In the genomic region with DNA sequence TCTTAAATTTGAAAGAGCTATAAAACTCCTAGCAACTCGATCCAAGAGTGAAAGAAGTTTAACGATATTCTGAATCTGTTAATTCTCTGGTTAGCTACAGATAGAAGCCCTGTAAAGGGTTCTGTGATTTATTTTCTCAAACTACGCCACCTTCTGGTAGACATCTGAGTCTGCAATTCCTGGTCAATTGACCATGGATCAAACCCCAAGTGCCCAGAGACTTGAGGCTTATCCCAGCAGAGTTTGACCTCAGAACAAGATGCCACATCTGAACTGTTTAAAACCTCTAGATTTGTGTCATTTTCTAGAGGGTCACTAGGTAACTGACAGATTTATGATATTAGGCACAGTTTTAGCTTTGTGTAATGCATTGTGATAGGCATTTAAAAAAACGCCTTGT, we compare ENCODE assay signal across 9 mouse cellular contexts. TPM values are rescaled to one million over a fixed set of nuclear protein-coding genes. Genes with fewer than 3 reads are reported as not detected.
DNase-seq lines count a peak whose midpoint lies in the region; ATAC-seq and TF ChIP-seq lines count a peak whose summit lies in the region.
"Had no signal": no experiment of that assay in that cellular context is flagged by ENCODE, and none has a peak within 500 bp of the region (broad histone marks: within the 10 kb centered on the region; RNA-seq: fewer than 3 reads in every experiment).

No protein-coding gene starts in this region.

- H3K9me3 ChIP-seq in CH12.LX (replicated peaks; ENCODE audit: low read length), result no peaks in the 10 kb centered on the region
- H3K9me3 ChIP-seq in embryonic facial prominence, embryonic 14.5 days (ENCODE audit: control insufficient read depth, low read length), result no peaks in the 10 kb centered on the region
- H3K9me3 ChIP-seq in hindbrain, embryonic 16.5 days (ENCODE audit: control insufficient read depth, low read length), result no peaks in the 10 kb centered on the region

- H3K27me3 ChIP-seq in CH12.LX (replicated peaks), result peaks cover 18% of the 10 kb centered on the region
- peaks cover 8% of the 10 kb centered on the region; the same call in 1 of the 2 replicates for H3K27me3 ChIP-seq in embryonic facial prominence, embryonic 14.5 days (replicated peaks; ENCODE audit: control insufficient read depth, insufficient read depth, low read length)
- H3K27me3 ChIP-seq in hindbrain, embryonic 16.5 days (replicated peaks; ENCODE audit: control insufficient read depth, insufficient read depth, low read length), result no peaks in the 10 kb centered on the region

- peak; percentile 4 for DNase-seq in CD4-positive, CD25-positive, alpha-beta regulatory T cell, adult 2 months (ENCODE audit: low read depth, low spot score)
- peak; percentile 68 for DNase-seq in CH12.LX (ENCODE audit: extremely low read depth)
- peak; percentile 34 for DNase-seq in embryonic facial prominence, embryonic 14.5 days (ENCODE audit: low spot score)
- no peak for DNase-seq in layer of hippocampus, postnatal 25 days (ENCODE audit: extremely low spot score in 1 of 2, low spot score in 1 of 2)
- DNase-seq in thymus, adult 18-20 months, result no peak

- H3K4me1 ChIP-seq in CH12.LX (ENCODE audit: control insufficient read depth in 1 of 2, insufficient read depth in 2 of 2), result peaks cover 0 to 27% of the 10 kb centered on the region in 2 experiments; a peak in 2 of 4 replicates
- H3K4me1 ChIP-seq in embryonic facial prominence, embryonic 14.5 days (ENCODE audit: control insufficient read depth, insufficient read depth, low read length), result no peaks in the 10 kb centered on the region; the same call in 1 of the 2 replicates
- H3K4me1 ChIP-seq in hindbrain, embryonic 16.5 days (ENCODE audit: control insufficient read depth, insufficient read depth, low read depth, low read length), result peaks cover 7% of the 10 kb centered on the region

- no peak for TF ChIP-seq EP300 in CH12.LX (IDR thresholded peaks at IDR 0.05; ENCODE audit: low read length)

- no peak overlapping the region; the same call in 1 of the 2 replicates for H3K9ac ChIP-seq in CH12.LX (ENCODE audit: insufficient read depth, low read depth)
- H3K9ac ChIP-seq in embryonic facial prominence, embryonic 14.5 days (ENCODE audit: low read depth, low read length), result no peak overlapping the region
- H3K9ac ChIP-seq in hindbrain, embryonic 16.5 days (ENCODE audit: low read depth, low read length), result no peak overlapping the region

- TF ChIP-seq POLR2A in CH12.LX (IDR thresholded peaks at IDR 0.05; ENCODE audit: low read depth, low read length), result no peak

- no peak for ATAC-seq in CD4-positive, CD25-positive, alpha-beta regulatory T cell, adult 4 months
- ATAC-seq in embryonic facial prominence, embryonic 14.5 days (ENCODE audit: low read depth), result no peak; the same call in 1 of the 2 replicates
- peak; percentile 17; the same call in 1 of the 2 replicates for ATAC-seq in hindbrain, embryonic 16.5 days
- ATAC-seq in megakaryocyte progenitor cell, adult 5-6 weeks (replicated peaks; ENCODE audit: poor library complexity), result peak; percentile 56

- WGBS in embryonic facial prominence, embryonic 14.5 days, result 6% methylated on average over 4 of the region's 4 CpGs
- 7% methylated on average over 4 of the region's 4 CpGs for WGBS in hindbrain, embryonic 16.5 days

- TF ChIP-seq RAD21 in CH12.LX (IDR thresholded peaks at IDR 0.05; ENCODE audit: low read depth, low read length), result peak; percentile 50

- in situ Hi-C loops in CH12.LX (cut with MboI; ENCODE audit: low pct_ligation_motif_present, low pct_unique_long_range_greater_than_20kb, low sequenced_read_pairs), result loop anchor here (5.0 kb wide), 2 partner anchors 49 to 164 kb away; no protein-coding TSS in a partner anchor

- peak overlapping the region; percentile 45 for H3K4me2 ChIP-seq in CH12.LX (ENCODE audit: insufficient read depth, low read depth, poor library complexity, severe bottlenecking)
- peak overlapping the region; percentile 61 for H3K4me2 ChIP-seq in embryonic facial prominence, embryonic 14.5 days (ENCODE audit: low read depth, low read length)
- H3K4me2 ChIP-seq in hindbrain, embryonic 16.5 days (ENCODE audit: low read length), result peak overlapping the region; percentile 89

- H3K79me2 ChIP-seq in CH12.LX (replicated peaks; ENCODE audit: control insufficient read depth, extremely low read depth, insufficient read depth, poor library complexity, severe bottlenecking), result no peaks in the 10 kb centered on the region

- dilution Hi-C loops in CH12.LX (cut with MboI; ENCODE audit: extremely low pct_ligation_motif_present, extremely low pct_unique_long_range_greater_than_20kb, low sequenced_read_pairs), result no loop called here

- peak overlapping the region; percentile 10 to 56 (median 23) for H3K4me3 ChIP-seq in CH12.LX (replicated peaks in 1 of 3; ENCODE audit: low read depth in 2 of 3, low read length in 2 of 3, poor library complexity in 1 of 3)
- H3K4me3 ChIP-seq in embryonic facial prominence, embryonic 14.5 days (ENCODE audit: low read depth, low read length), result peak overlapping the region; percentile 44
- peak overlapping the region; percentile 50; the same call in 1 of the 2 replicates for H3K4me3 ChIP-seq in hindbrain, embryonic 16.5 days (ENCODE audit: low read length)

- TF ChIP-seq CTCF in CH12.LX (conservative IDR thresholded peaks at IDR 0.05 in 1 of 2, IDR thresholded peaks at IDR 0.05 in 1 of 2; ENCODE audit: low read depth in 2 of 2, low read length in 2 of 2), result peak; percentile 43 to 74

- no peak overlapping the region for H3K27ac ChIP-seq in CH12.LX (ENCODE audit: insufficient read depth, low read depth)
- H3K27ac ChIP-seq in embryonic facial prominence, embryonic 14.5 days (replicated peaks; ENCODE audit: low read depth, low read length), result no peak overlapping the region
- H3K27ac ChIP-seq in hindbrain, embryonic 16.5 days (ENCODE audit: low read depth, low read length), result no peak overlapping the region

- no peaks in the 10 kb centered on the region for H3K36me3 ChIP-seq in CH12.LX (replicated peaks in 1 of 2; ENCODE audit: control insufficient read depth in 1 of 2, insufficient read depth in 1 of 2, low read length in 1 of 2)
- no peaks in the 10 kb centered on the region for H3K36me3 ChIP-seq in embryonic facial prominence, embryonic 14.5 days (ENCODE audit: control insufficient read depth, insufficient read depth, low read length)
- H3K36me3 ChIP-seq in hindbrain, embryonic 16.5 days (ENCODE audit: control insufficient read depth, insufficient read depth, low read length), result no peaks in the 10 kb centered on the region

TF ChIP-seq in CH12.LX, 34 proteins besides CTCF, POLR2A, EP300 and RAD21:
- TF ChIP-seq ZNF384 (IDR thresholded peaks at IDR 0.05; ENCODE audit: low read depth, low read length) (0 out of 2 replicates have a peak, but pooled peaks have one; percentile 4), CHD1 (IDR thresholded peaks at IDR 0.05; ENCODE audit: low read depth, low read length) (no peak), SMC3 (IDR thresholded peaks at IDR 0.05; ENCODE audit: low read depth, low read length) (peak; percentile 59), IRF4 (IDR thresholded peaks at IDR 0.05; ENCODE audit: low read depth, low read length) (no peak), RCOR1 (conservative IDR thresholded peaks at IDR 0.05; ENCODE audit: low read depth, low read length) (0 out of 2 replicates have a peak, but pooled peaks have one; percentile 8), MYC (IDR thresholded peaks at IDR 0.05; ENCODE audit: low read depth, low read length) (0 out of 2 replicates have a peak, but pooled peaks have one; percentile 10)

RNA-seq across cellular contexts. Expression of gene Gpx6, which starts 14.3 kb away (rescaled TPM):
- not detected for polyA plus RNA-seq in CD4-positive, CD25-positive, alpha-beta regulatory T cell, adult 4 months (2017; shearing (Covaris generic))
- total RNA-seq in CH12.LX (2012; rRNA removed) (0.29 TPM in 1 of 2 replicates, not detected in the other), CH12.LX (2014; rRNA removed) (1.3 and 1.4 TPM in 2 replicates)
- 1.2 and 2.2 TPM in 2 replicates for polyA plus RNA-seq in CH12.LX (2012; ENCODE audit: insufficient read length, low read depth)
- not detected in 2 replicates for polyA plus RNA-seq in embryonic facial prominence, embryonic 14.5 days (2014; fragmentation: Nextera tagmentation; extraction: Ambion mirVana)
- polyA plus RNA-seq in hindbrain, embryonic 16.5 days (2015; fragmentation: Nextera tagmentation; extraction: Ambion mirVana), result 0.26 and 0.64 TPM in 2 replicates
- total RNA-seq in megakaryocyte progenitor cell, adult 5-6 weeks (2015), result not detected in 2 replicates
- total RNA-seq in megakaryocyte progenitor cell, adult 5-6 weeks (2017), result not detected in 2 replicates
- total RNA-seq in layer of hippocampus, postnatal 25 days (2021), result not detected
- polyA plus RNA-seq: C2C12 had no signal

RNA-seq across cellular contexts. Expression of gene Olfr1367, which starts 20.5 kb away (rescaled TPM):
- polyA plus RNA-seq in CD4-positive, CD25-positive, alpha-beta regulatory T cell, adult 4 months (2017; shearing (Covaris generic)), result not detected
- not detected in 2 replicates for total RNA-seq in CH12.LX (2012; rRNA removed)
- total RNA-seq in CH12.LX (2014; rRNA removed), result not detected in 2 replicates
- not detected in 2 replicates for polyA plus RNA-seq in CH12.LX (2012; ENCODE audit: insufficient read length, low read depth)
- not detected in 2 replicates for polyA plus RNA-seq in embryonic facial prominence, embryonic 14.5 days (2014; fragmentation: Nextera tagmentation; extraction: Ambion mirVana)
- polyA plus RNA-seq in hindbrain, embryonic 16.5 days (2015; fragmentation: Nextera tagmentation; extraction: Ambion mirVana), result not detected in 2 replicates
- total RNA-seq in megakaryocyte progenitor cell, adult 5-6 weeks (2015), result not detected in 2 replicates
- total RNA-seq in megakaryocyte progenitor cell, adult 5-6 weeks (2017), result not detected in 2 replicates
- total RNA-seq in layer of hippocampus, postnatal 25 days (2021), result not detected
- polyA plus RNA-seq: C2C12 had no signal

RNA-seq across cellular contexts. Expression of gene Gpx5, which starts 33.7 kb away (rescaled TPM):
- not detected for polyA plus RNA-seq in CD4-positive, CD25-positive, alpha-beta regulatory T cell, adult 4 months (2017; shearing (Covaris generic))
- total RNA-seq in CH12.LX (2012; rRNA removed) (not detected in 2 replicates), CH12.LX (2014; rRNA removed) (not detected in 2 replicates)
- not detected in 2 replicates for polyA plus RNA-seq in CH12.LX (2012; ENCODE audit: insufficient read length, low read depth)
- not detected in 2 replicates for polyA plus RNA-seq in embryonic facial prominence, embryonic 14.5 days (2014; fragmentation: Nextera tagmentation; extraction: Ambion mirVana)
- not detected in 2 replicates for polyA plus RNA-seq in hindbrain, embryonic 16.5 days (2015; fragmentation: Nextera tagmentation; extraction: Ambion mirVana)
- not detected in 2 replicates for total RNA-seq in megakaryocyte progenitor cell, adult 5-6 weeks (2015)
- not detected in 2 replicates for total RNA-seq in megakaryocyte progenitor cell, adult 5-6 weeks (2017)
- total RNA-seq in layer of hippocampus, postnatal 25 days (2021), result not detected
- polyA plus RNA-seq: C2C12 had no signal

RNA-seq across cellular contexts. Expression of gene Zscan12, which starts 36.4 kb away (rescaled TPM):
- 10 to 100 TPM in 1 of 2 experiments, 1 to 10 TPM in 1; 7.7 to 10.6 TPM for polyA plus RNA-seq in CD4-positive, CD25-positive, alpha-beta regulatory T cell, adult 4 months (2017; shearing (Covaris generic))
- total RNA-seq in CH12.LX (2012; rRNA removed) (9.9 and 10.2 TPM in 2 replicates), CH12.LX (2014; rRNA removed) (14.7 and 15.1 TPM in 2 replicates)
- 10.6 and 10.7 TPM in 2 replicates for polyA plus RNA-seq in CH12.LX (2012; ENCODE audit: insufficient read length, low read depth)
- 11.1 and 12.7 TPM in 2 replicates for polyA plus RNA-seq in embryonic facial prominence, embryonic 14.5 days (2014; fragmentation: Nextera tagmentation; extraction: Ambion mirVana)
- 10.1 and 12.0 TPM in 2 replicates for polyA plus RNA-seq in hindbrain, embryonic 16.5 days (2015; fragmentation: Nextera tagmentation; extraction: Ambion mirVana)
- total RNA-seq in megakaryocyte progenitor cell, adult 5-6 weeks (2015), result 7.5 and 9.1 TPM in 2 replicates
- total RNA-seq in megakaryocyte progenitor cell, adult 5-6 weeks (2017), result 15.5 and 17.5 TPM in 2 replicates
- 1 to 10 TPM; 8.5 to 9.7 TPM for total RNA-seq in layer of hippocampus, postnatal 25 days (2021)

Comparison
In these comparisons a context has a peak if more than half of its experiments do, and no peak if none do; other contexts are left out.
1. DNase-seq: peak in CD4-positive, CD25-positive, alpha-beta regulatory T cell, adult 2 months (single experiment), CH12.LX (single experiment) and embryonic facial prominence, embryonic 14.5 days (single experiment); none in layer of hippocampus, postnatal 25 days (0 of 2) and thymus, adult 18-20 months (0 of 2).
2. ATAC-seq: peak in hindbrain, embryonic 16.5 days (single experiment) and megakaryocyte progenitor cell, adult 5-6 weeks (single experiment); none in CD4-positive, CD25-positive, alpha-beta regulatory T cell, adult 4 months (single experiment) and embryonic facial prominence, embryonic 14.5 days (single experiment).
3. Peak in every context shown above with its lines, with median percentiles within 50 percentile points of each other: H3K4me2 ChIP-seq and H3K4me3 ChIP-seq.